Mouse (Mus musculus) lung, postnatal 10 days (tissue): ENCODE results near the gene Vcl.

Experiments
- DNase-seq: peaks from one replicate; pipeline ENCODE4 v3.0.0; 2021

Gene Vcl

GRCm38 (mm10) chr14:20928848-20929745 is at the start of gene Vcl:
Gene Vcl (plus strand): TSS chr14:20929398.
- DNase-seq, result peak; percentile 100

- DNase-seq, result no peak
Observed at GRCm38 (mm10) chr14:20884691-20885090, 44.5 kb upstream of the Vcl start.

GRCm38 (mm10) chr14:20885091-20885888 is 43.9 kb upstream of the Vcl start:
- DNase-seq, result peak; percentile 77

GRCm38 (mm10) chr14:20886266-20886665 is 42.9 kb upstream of the Vcl start:
- DNase-seq, result peak; percentile 71

- DNase-seq, result no peak
Observed at GRCm38 (mm10) chr14:20887541-20888085, 41.6 kb upstream of the Vcl start.

- DNase-seq, result peak; percentile 71
Observed at GRCm38 (mm10) chr14:20891941-20892402, 37.2 kb upstream of the Vcl start.

- peak; percentile 32 for DNase-seq
Observed at GRCm38 (mm10) chr14:20893815-20894214, 35.4 kb upstream of the Vcl start.

GRCm38 (mm10) chr14:20901267-20901666 is 27.9 kb upstream of the Vcl start:
- no peak for DNase-seq

GRCm38 (mm10) chr14:20903137-20903536 is 26.1 kb upstream of the Vcl start:
- no peak for DNase-seq

- DNase-seq, result no peak
Observed at GRCm38 (mm10) chr14:20911811-20912210, 17.4 kb upstream of the Vcl start.

- no peak for DNase-seq
Observed at GRCm38 (mm10) chr14:20914415-20914814, 14.8 kb upstream of the Vcl start.

GRCm38 (mm10) chr14:20916625-20917612 is 12.3 kb upstream of the Vcl start:
- DNase-seq, result no peak

GRCm38 (mm10) chr14:20924071-20924789 is 5.0 kb upstream of the Vcl start:
- no peak for DNase-seq

GRCm38 (mm10) chr14:20927470-20928307 is 1.5 kb upstream of the Vcl start:
- DNase-seq, result no peak

- DNase-seq, result no peak
Observed at GRCm38 (mm10) chr14:20928308-20928685, 901 bp upstream of the Vcl start.

GRCm38 (mm10) chr14:20929814-20930434 is 726 bp downstream of the Vcl start:
- peak; percentile 38 for DNase-seq

- peak; percentile 31 for DNase-seq
Observed at GRCm38 (mm10) chr14:20930481-20931391, 1.5 kb downstream of the Vcl start.

- DNase-seq, result no peak
Observed at GRCm38 (mm10) chr14:20938424-20938823, 9.2 kb downstream of the Vcl start.

- no peak for DNase-seq
Observed at GRCm38 (mm10) chr14:20938860-20939259, 9.7 kb downstream of the Vcl start.
